Mouse (Mus musculus) thymus, postnatal 4 days (tissue): ENCODE measurements around the gene Orm2.

ENCODE experiments used
- DNase-seq: peaks from one replicate; pipeline ENCODE4 v3.0.0; 2021

Gene Orm2

DNA sequence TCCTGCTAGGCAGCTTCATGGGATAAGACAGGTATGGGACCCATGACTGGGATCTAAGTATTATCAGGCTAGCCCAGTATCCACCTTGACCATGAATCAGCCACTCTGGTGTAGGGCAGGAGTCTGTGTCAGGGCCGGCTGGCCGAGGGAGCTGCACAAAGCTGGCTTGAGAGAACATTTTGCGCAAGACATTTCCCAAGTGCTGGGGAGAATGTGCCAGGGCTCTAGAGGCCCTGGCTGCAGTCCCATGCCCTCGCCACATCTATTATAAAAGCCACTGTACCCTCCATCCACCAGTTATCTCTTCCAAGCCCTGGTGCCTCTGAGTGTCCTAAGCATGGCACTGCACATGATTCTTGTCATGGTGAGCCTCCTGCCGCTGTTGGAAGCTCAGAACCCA, at the start of gene Orm2:
Gene Orm2, plus strand, starts transcription at position 300 of the 400 bp plus-strand sequence.
- no peak for DNase-seq

- DNase-seq: no peak
These were observed 48.2 kb upstream of the Orm2 start for GRCm38 (mm10) chr4:63314063-63314462.

GRCm38 (mm10) chr4:63316076-63316746, 46.0 kb upstream of the Orm2 start:
- DNase-seq: no peak

GRCm38 (mm10) chr4:63319566-63319965, 42.7 kb upstream of the Orm2 start:
- DNase-seq: peak; percentile 85

GRCm38 (mm10) chr4:63323275-63323815, 38.9 kb upstream of the Orm2 start:
- no peak for DNase-seq

GRCm38 (mm10) chr4:63333403-63333802, 28.8 kb upstream of the Orm2 start:
- DNase-seq: no peak

GRCm38 (mm10) chr4:63338414-63339076, 23.7 kb upstream of the Orm2 start:
- DNase-seq: no peak

GRCm38 (mm10) chr4:63342491-63342890, 19.8 kb upstream of the Orm2 start:
- no peak for DNase-seq

DNA sequence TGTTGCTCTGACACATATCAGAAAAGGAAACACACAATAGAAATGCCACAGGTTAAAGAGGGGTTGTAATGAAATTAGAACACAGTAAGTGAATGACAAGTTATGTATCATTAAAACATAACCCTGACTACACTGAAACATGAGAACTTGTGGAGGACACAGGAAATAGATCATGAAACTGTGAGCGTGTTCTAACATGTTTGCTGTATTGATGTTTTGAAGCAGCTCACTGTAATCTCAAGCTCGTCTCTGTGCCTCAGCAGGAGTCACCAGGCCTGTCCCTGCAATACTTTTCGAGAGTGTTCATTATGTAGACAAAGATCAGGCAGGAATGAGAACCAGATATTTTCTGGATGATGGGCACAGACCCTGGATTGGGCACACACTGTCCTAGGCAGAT, 18.6 kb upstream of the Orm2 start:
- DNase-seq: no peak

GRCm38 (mm10) chr4:63344295-63344694, 18.0 kb upstream of the Orm2 start, which contains the start of gene Orm1:
Gene Orm1, plus strand, starts transcription at chr4:63344560.
- no peak for DNase-seq

DNA sequence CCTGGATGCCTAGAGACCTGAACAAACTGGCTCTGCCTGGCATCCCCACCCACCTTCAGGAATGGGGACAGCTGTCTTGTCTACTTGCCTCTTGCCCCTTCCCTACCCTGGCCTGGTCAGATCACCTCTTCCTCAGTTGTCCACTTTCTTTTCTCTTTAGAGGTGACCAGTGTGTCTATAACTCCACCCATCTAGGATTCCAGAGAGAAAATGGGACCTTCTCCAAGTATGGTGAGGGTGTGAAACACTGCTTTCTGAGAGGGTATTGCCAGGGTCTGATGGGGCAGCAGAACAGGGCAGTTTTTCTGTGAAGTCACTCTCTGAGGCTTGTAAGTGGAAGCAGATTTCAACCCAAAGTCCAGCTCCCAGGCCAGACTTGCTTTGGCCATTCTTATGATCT, 17.0 kb upstream of the Orm2 start:
- DNase-seq: no peak

DNA sequence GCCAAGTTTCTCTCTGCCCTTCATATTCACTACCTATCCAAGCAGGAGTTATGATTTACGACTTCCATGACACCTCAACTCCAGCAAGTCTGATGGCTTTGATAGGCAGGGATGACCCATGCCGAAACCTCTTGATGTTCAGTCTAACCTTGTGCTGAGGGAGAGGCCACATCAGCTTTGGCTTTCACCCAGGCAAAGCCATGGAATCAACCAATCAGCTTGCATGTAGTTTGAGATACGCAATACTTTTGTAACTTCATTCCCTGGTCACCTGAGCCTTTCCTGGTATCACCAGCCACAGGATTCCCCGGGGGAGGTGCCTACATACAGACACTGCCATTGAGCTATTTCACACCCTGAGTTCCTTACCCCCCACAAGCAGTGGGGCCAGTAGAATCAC, 15.6 kb upstream of the Orm2 start:
- no peak for DNase-seq

- DNase-seq: no peak
These were observed 13.7 kb upstream of the Orm2 start for GRCm38 (mm10) chr4:63348524-63348923.

DNA sequence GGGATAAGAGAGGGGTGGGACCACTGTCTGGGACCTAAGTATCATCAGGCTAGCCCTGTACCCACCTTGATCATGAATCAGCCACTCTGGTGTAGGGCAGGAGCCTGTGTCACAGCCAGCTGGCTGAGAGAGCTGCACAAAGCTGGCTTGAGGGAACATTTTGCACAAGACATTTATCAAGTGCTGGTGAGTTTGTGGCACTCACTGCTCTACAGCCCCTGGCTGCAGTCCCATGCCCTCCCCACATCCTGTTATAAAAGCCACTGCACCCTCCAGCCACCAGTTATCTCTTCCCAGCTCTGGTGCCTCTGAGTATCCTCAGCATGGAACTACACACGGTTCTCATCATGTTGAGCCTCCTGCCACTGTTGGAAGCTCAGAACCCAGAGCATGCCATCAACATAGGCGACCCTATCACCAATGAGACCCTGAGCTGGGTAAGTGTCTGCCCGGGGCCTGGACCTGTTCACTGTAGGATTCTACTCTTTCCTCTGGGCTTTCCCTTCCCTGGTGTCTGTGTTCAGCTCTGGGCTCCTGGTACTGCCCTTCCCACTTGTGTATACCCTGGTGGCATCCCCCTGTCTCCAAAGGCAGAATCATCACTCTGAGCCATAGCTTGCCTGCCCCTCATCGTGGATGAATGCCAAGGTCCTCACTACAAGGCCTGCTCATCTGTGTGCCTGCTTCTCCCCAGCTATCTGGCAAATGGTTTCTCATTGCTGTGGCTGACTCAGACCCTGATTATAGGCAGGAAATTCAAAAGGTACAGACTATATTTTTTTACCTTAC, 6.2 kb upstream of the Orm2 start, which contains the start of gene Orm3:
Gene Orm3, plus strand, starts transcription at position 286 of the 789 bp plus-strand sequence.
- no peak for DNase-seq

- DNase-seq: no peak
These were observed 5.2 kb upstream of the Orm2 start for GRCm38 (mm10) chr4:63356981-63357570.

- no peak for DNase-seq
These were observed 2.4 kb upstream of the Orm2 start for GRCm38 (mm10) chr4:63359861-63360260.

GRCm38 (mm10) chr4:63368577-63368976, 6.3 kb downstream of the Orm2 start:
- DNase-seq: peak; percentile 94

DNA sequence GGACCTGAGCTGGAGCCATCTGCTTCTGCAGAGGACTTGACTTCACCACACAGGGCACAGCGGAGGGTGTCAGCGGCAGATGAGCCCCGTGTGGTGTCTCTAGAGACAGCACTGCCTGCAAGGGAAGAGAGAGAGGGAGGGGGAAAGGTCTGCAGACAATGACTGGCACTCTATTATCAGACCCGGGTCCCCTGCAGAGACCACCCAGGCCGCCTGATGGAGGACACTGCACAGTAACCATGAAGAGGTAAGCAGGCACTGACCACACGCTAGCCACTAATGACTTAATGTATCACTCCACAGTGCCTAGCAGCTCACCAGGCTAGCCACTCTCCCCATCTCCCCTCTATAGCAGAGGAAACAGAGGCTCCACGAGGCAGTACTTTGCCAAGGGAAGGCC, 8.6 kb downstream of the Orm2 start:
- DNase-seq: no peak

DNA sequence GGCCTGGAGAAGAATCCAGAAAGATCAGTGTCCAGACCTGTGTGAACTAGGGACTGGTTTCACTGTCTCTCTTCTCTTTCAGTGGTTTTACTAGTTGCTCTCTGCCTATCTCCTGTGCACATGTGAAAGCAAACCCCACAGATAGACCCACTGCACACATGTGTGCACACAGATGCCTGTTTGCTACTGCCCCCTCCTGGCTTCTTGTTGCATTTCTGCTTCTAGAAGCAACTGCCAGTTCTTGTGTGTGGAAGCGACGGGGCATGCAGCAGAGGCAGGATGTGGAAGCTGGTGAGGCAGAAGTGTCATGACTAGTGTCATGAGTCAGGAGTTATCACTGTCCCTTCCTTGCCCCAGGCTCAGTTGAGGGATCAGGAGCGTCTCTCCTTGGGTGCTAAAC, 9.6 kb downstream of the Orm2 start:
- peak; percentile 82 for DNase-seq

DNA sequence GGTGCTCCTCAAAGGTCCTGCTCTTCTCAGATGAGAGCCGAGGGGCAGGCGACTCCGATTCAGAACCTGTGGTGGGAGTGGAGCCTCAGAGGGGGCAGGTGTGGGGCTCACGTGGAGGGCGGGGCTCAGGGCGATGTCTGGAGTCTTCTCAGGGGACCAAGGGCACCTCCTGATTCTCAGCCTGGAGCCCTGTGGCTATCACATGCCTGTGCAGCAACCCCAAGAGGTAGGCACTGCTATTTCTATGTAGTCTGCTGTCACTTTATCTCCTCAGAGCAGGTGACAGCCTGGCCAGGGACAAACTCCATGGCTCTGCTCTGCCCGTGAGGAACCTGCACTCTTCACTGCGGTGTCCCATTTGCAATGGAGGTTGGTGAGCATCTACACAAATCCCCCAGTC, 11.2 kb downstream of the Orm2 start:
- DNase-seq: no peak

DNA sequence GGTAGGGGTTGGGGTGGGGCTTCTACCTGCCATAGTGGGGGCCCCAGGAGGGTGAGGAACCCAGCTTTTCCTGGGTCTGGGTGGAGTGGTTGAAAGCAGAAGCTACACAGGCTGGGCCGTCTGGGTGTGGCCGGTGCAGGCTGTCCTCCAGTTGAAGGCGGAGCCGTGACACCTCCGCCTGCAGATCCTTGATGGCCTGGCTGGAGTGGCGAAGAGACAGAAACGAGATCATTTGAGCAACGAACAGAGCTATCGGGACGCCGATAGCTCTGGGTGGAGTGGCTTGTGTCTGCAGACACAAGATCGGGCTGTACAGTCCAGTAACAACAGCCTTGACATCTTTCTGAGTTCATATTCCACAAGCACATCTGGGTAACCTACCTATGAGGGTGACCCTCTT, 12.1 kb downstream of the Orm2 start:
- no peak for DNase-seq

DNA sequence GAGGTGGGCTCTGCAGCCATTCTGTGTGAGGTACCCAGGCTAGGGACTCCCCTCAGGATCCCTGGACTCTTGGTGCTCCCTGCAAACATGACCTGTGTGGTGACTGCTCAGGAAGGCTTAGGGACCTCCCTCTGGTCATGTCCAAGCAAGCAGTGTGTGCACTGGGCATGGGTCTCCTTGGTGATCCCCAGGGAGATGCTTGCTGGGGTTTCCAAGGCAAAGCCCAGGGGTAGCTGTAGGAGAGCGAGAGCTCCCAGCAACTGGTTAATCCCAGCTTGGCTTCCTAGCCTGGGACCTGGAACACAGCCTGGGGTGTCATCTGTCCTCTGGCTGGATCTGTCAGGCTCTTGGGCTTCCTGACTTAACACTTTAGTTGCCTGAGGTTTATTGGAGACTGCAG, 13.1 kb downstream of the Orm2 start:
- no peak for DNase-seq

GRCm38 (mm10) chr4:63377483-63377882, 15.2 kb downstream of the Orm2 start:
- peak; percentile 45 for DNase-seq
